Mouse (Mus musculus) megakaryocyte-erythroid progenitor cell, adult 5-6 weeks (primary cell): ENCODE measurements around the gene Fhl2. TPM values are rescaled to one million over a fixed set of nuclear protein-coding genes. Genes with fewer than 3 reads are reported as not detected.

Experiments used
- ATAC-seq: replicated peaks from 2 replicates; pipeline ENCODE4 v1.8.0; 2016; ENCODE audit warnings: mild to moderate bottlenecking, inconsistent platforms; ENCODE audit not compliant: severe bottlenecking, poor library complexity, low FRiP score, low TSS enrichment
- total RNA-seq, 2 experiments: library from RNA; stranded (forward) in 1 of 2; stranded (reverse) in 1 of 2; fragments of 200-1000, 215-1000 nt in 1 of 2; fragments of >200 nt in 1 of 2; fragmentation: Nextera tagmentation in 1 of 2; gene quantifications; 2 replicates each; pipeline ENCODE4 v1.2.3; 2014 to 2017

Gene Fhl2
- total RNA-seq, 2 experiments from 2014 or later, result not detected

DNA sequence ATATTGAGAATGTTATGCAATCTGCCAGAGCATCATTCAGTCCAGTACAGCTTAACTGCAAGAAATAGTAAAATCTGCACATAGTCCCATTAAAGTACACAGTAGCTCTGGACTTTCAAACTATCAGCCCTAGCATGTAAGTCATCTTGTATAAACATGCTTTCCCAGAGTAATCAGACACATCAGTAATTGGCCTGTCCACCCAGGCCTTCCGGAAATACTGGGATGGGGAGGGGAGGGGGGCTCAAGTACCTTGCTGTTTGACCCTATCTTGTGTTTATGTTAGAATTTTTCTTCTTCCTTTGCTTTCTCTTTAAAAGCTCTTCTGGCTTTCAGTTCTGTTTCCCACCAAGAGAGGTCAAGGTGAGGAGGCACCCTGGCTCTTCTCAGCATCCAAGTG is 725 bp downstream of the Fhl2 start:
- ATAC-seq, result no peak

DNA sequence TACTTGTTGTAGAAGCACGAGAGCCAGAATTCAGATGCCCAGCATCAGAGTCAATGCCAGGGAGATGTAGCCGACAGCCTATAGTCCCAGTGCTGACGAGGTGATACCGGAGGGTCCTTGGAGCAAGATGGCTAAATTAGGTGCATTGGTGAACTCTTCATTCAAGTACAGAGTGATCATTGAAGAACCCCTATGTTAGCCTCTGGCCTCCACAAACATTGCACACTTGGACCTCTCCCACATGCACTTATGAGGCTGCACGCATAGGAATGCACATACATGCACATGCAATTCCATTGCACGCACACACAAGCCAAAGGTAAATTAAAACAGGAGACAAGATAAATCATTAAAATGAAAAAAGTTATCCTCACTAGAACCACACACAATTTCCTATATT is 3.4 kb downstream of the Fhl2 start:
- no peak for ATAC-seq

DNA sequence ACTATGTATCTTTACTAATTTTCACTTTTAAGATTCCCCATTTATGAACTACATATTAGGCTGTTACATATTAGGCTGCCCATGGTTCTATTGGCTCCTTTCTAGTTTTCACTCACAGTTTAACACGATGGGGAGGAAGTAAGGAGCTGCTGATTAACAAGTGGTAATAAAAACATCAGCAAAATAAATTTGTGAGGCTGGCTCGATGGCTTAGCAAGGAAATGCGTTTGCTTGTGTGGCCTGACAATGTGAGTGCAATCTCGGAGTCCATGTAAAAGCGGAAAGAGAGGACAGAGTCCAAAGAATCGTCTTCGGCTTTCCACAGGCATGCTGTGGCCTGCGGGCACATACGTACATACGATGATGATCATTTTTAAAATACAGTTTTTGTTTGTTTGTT is 4.3 kb downstream of the Fhl2 start:
- no peak for ATAC-seq

DNA sequence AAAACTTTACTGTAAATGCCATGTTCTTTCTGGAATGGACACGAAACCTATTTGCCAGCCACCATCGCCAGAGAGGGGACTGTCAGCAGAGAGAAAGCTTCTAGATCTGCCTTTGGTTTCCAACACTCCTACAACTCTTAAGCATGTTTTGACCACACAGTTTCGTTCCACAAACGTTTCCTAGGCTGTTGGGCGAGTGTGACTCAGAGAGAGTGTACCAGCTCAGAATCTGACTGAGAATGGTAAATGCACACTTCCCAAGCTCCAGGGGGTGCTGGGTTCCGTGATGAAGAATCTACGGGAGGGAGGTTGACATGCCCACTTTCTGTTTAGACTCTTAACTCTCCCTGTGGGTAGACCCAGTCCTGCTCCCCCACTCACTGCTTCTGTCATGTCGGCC is 5.7 kb downstream of the Fhl2 start:
- no peak for ATAC-seq

DNA sequence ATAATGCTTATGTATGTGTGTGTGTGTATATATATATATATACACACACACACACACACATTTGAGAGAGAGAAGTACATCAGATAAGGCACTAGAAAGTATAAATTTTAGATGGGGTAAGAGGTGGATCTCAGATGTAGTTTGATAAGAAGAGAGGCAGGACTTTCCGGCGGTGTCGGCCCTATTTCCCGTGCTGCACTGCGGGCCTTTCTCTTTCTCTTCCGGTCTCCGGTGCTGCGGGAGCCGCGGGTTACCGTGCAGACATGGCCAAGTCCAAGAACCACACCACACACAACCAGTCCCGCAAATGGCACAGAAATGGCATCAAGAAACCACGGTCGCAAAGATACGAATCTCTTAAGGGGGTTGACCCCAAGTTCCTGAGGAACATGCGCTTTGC is 7.9 kb downstream of the Fhl2 start:
- 0 out of 2 replicates have a peak, but pooled peaks have one; percentile 57 for ATAC-seq

DNA sequence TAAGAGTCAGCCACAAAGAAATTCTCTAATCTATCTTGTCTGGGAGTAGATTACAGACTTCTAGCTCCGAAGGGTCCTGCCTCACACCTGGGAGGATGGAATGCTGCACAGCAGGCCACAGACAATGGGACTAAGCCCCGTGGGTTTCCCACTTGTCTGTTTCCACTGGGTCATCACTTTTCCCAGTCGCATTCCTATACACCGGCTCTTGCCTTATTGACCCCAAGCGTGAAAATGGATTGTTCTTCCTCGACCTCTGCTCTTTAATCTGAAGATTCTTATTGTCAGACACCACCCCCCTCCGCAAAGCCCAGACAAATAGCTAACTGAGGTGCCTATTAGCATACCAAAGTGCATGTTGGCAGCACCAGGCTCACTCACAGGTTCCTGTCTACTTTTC is 10.4 kb downstream of the Fhl2 start:
- no peak for ATAC-seq

DNA sequence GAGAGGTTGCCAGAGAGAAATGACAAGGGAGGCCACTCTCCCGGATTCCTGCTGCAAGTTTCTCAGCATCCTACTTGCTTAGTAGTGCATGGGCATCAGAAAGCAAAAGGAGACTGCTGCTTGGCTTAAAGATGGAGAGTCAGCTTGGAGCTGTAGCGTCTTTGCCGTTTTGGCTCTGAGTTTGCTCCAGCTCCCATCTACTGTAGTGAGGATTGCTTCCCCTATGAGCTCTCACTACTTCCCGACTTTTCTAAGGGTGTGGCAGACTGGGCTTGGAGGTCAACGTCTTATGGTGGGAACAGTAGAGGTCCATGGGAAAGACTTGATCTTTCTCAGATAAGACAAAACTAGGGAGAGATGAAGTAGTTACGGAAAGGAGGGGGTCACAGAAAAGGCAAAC is 15.9 kb downstream of the Fhl2 start:
- no peak for ATAC-seq

DNA sequence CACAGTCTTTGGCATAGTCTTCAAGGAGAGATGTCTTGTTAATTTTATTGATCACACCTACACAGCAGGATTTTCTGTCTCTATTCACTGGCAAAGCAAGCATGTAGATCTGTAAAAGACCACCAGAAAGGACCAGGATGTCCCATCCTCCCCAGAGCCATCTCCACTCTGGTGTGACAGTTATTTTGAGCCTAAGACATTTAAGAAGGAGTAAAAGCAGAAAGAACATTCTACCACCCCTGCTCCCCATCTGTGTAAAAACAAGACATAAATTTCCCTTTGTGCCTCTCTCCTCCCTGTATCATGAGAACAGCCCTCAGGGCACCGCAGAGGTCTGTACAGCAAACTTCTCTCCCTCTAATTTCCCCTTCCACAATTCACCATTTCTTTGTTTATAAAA is 18.0 kb downstream of the Fhl2 start:
- ATAC-seq, result no peak

DNA sequence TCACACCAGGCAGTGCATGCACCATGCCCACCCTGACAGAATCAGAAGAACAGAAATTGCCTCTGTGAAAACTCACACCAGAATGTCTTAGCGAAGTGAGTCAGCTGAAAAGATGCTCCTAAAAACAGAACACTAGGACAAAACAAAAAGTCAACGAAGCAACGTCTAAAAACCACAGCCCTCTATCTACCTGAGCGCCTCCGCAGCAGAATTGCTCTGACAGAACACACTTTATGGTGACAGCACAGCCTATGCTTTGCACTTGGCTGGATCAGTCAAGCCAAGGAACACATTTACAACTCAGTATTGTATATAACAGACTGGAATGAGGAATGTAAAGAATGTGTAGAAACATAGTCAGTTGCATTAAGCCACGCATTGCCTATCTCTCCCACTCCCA is 18.4 kb downstream of the Fhl2 start:
- ATAC-seq, result no peak

DNA sequence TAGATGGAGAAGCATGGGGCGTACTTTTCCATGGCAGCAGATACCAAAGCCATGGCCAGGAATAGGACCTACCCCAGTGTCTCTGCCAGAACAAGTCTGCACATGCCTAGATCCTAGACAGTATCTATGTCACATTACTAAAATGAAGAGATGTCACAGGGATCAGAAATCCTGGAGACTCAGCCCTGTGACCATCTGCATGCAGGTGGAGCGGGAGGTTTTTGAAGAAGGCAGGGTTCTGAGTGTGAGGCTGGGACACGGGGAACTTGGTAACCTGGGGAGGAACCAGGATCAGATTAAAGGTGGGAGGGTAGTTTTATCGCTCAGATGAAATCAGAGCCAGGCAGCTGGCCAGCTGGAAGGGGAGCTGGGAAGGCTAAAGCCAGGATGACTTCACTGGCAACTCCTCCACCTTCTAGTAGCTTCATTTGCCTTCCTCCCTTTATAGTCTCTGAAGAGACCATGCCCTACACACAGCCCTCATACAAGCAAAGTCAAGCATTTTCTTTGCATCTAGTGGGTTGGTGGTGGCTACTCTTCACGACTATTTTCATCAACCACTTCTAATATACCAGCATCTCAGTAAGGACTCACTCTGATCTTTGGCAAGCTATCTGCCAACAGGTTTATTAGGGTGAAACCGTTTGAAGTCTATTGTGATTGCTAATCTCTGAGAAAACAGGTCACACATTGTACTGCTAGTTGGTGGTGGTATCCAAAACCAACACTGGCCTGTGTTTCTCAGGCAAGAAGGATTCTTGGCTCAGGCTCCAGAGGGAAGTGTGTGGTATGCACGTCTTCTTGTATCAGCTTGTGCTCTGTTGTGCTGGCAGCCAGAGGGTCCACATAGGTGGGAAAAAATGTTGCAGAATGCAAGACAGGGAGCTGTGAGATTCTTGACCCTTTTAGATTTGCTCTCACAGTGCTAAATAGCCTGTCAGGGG is 23.2 kb downstream of the Fhl2 start:
- ATAC-seq, result no peak

DNA sequence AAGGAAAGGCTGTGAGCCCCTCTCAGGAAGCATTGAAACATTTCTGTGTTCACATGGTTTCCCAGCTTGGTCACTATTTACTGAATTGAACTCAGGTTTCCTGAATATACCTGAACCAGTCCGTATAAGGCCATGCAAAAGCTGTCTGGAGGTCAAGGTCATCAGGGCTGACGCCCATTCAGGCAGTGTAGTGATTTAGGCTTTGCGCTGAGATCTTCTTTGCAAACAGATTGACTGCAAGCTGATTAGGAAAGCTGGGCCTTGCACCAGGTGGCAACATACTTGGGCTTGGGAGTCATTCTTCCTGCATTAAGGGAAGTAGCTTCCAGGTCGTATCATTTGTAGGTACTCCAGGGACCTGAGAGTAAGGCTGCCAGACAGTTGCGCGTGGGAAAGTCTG is 25.0 kb downstream of the Fhl2 start:
- ATAC-seq, result no peak

DNA sequence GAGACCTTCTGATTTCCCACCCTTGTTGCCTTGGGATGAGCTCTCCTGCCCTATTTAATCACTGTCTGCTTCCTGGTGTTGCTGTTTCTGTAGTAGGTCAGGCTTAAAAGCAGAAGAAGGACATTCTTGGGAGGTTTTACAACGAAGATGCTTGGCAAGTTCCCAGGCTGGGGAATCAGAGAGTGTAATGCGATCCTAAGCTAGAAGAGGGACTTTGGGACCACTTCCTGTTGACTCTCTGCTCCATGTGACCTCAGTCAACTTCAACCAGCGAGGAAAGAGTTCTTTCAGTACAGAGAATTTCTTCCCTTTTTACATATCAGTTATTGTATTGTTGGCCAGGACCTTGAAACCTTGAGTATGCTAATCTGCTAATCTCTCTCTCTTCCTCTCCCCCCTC is 25.7 kb downstream of the Fhl2 start:
- no peak for ATAC-seq

DNA sequence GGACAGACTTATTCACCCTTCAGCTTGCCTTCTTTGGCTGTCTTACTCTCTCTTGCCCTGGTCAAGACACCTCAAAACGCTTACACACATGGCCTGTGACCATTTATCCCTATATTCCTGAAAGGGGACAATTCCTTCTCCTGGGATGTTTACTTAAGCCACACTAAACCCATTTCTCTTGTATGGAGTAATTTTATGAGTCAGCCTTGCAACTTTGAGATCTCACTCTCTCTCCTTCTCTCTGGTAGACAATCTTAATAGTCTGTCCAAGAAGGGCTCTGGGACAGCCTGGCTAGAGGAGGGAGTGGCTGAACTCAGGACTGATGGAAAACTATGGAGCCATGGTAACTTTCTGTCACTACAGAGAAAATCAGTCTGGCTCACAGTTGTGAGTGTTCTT is 27.1 kb downstream of the Fhl2 start:
- ATAC-seq, result no peak

DNA sequence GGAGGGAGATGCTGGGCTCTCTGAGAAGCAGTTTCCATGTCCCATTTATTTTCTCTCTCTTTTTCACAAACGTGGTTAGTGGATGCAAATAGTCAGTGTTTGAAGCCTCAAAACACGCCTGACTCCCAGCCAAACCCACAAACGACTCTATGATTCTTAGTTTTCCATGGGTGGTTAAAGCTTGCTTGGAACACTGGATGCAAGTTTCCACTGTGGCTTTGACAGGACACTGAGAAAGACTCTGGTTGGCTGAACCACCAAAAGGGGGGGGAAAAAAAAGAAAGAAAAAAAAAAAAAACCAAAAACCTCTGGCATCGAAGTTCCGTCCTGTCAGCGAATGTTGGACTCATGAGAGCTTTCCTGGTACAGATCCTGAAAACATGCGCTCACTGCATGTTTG is 27.6 kb downstream of the Fhl2 start:
- no peak for ATAC-seq

DNA sequence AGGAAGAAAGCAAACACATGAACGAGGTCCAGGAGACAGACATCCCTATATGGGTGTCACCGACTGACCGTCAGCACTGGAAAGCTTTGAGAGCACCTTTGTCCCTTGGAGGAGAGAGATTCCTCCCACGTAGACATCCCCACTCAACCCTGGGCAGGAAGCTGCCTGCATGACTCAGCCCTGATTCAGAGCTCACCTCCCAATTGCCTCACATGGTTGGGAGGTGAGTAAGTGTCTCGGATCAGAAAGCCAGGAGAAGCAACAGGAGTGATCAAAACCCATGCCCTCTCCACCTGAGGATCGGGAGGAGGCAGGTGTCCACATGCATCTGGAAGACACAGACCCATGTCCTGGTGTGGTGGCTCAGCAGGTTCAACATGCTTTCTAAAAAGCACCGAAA is 28.2 kb downstream of the Fhl2 start:
- ATAC-seq, result no peak

DNA sequence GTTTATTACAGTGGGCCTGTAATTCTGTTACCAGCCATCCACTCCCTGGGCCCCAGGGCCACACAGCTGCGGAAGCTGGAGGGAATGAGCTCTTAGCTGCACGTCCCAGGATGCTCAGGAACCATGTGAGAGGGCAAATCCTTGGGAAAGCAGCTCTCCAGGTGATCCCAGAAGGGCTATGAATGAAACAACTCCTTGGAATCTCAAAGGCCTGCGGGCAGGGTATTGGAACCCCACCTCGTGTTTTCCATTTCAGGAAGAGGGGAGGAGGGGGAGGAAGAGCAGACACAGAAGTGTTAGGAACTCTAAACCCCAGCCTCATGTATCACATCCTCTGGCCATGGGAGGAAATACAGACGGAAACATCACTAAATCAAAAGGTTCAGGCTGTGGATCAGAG is 28.8 kb downstream of the Fhl2 start:
- ATAC-seq, result no peak

DNA sequence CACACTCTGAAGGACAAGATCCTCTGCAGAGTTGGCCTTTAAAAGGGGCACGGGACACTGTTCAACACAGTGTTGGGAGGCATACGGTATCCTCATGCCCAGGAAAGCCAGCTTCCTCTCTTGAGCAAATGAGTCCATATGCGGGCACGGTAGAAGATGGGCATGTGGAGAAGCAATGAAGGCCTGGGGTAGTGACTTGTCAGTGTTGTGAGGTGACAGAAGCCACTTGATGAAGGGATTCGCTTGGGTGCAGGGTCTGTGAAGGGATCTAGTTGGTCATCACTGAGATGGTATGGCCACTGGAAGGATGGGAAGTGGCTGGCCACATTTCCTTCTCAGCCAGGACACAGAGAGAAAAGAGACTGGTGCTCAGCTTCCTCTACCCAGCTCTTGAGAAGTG is 32.2 kb downstream of the Fhl2 start:
- ATAC-seq, result no peak

DNA sequence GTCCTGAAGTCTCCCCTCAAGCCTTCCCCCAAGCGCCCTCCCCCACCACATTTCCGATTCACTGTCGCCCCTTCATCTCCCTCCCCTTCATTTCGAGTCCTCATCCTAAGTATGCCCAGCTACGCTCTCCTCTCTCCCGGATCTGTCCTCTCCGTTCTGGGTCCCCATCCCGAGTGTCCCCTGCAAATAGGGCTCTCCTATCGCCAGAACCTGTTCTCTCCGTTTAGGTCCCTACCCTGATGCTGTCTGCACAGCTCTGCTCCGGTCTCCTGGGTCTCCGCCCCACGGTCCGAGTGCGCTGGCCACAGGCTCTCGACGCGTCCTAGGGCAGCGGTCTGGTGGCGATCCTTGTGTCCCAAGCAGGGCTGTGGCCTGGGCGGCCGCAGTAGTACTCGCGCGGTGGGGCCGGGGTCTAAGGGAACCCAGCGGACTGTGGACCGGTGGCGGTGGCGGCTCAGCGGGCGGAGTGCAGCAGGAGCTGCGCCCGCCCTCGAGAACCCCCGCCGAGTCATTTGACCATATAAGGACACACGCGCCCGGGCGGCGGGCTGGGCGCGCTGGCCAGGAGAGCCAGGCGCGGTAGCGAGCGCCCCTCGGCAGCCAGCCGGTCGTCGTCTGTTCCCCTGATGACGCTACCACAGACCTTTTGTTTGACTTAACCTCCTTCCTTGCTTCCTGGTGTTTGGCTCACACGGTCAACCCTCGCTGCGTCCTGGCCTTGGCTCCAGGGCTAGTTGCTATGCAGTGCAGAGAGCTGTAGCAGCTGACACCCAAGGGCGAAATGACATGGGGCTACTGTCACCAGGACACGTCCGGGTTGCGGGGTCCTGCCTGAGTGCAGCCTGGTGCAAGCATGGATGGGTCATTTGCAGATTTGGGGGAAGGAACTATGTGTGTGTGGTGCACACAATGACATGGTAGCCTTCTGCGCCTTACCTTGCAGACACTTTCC is 33.0 kb downstream of the Fhl2 start:
- peak; percentile 94 for ATAC-seq

DNA sequence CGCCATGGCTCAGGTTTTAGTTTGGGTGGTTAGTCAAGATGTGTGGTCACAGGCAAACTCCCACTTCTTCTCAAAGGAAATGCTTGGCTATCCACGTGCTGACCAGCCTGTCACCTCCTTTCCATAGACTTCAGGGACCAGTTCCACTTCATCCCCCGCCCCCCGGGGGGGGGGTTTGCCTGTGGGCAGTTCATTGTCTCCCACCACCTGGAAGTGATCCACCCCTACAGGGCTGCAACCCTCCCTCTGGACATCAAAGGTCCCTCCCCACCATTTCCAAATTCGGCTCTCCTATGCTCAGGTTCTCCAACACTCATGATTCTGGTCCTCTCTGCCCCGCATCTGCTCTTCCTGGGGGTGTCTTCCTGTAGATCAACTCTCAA is 33.7 kb downstream of the Fhl2 start:
- no peak for ATAC-seq

DNA sequence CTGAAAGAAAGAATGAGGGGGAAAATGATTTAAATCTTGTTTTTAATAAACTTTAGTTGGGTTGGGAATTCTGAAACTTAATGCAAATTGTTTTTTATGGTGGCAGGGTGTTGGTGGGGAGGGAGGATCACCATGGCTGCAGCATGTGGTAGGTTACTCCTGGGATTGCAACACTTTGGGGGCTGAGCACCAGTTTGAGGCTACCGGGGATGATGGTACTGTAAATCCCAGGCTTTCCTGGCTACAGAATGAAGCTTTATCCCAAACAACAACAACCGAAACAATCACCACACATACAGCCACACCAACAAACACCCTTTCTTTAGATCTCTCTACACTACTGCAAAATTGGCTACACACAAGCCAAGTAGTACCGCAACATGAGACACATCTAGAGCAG is 34.4 kb downstream of the Fhl2 start:
- no peak for ATAC-seq

DNA sequence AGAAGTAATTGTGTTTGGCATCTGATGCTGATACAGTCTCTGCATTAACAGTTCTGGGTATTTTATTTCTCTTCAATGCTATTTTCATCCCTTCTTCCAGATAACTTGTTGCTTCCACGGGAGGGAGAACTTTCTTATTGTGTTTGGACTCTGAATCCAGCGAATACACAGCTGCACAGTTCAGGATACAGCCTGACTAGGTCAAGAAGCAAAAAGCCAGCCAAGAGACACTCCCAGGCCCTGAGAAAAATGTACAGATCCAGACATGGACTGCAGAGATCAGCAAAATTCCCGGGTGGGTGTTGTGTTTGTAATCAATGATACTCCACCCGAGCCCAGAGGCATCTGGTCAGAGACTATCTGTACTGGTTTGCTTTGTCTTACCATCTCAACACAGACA is 37.4 kb downstream of the Fhl2 start:
- no peak for ATAC-seq
